Mouse (Mus musculus) E14TG2a.4 (cell line): ENCODE data around the gene Abcg1.

Experiments
- CTCF ChIP-seq: conservative IDR thresholded peaks from 2 replicates; pipeline ENCODE4 v1.5.1; 2014; ENCODE audit warnings: low read length
- NANOG ChIP-seq: IDR thresholded peaks from 2 replicates; pipeline ENCODE4 v1.6.1; 2014; ENCODE audit warnings: borderline replicate concordance, low read length, mixed read lengths

DNA sequence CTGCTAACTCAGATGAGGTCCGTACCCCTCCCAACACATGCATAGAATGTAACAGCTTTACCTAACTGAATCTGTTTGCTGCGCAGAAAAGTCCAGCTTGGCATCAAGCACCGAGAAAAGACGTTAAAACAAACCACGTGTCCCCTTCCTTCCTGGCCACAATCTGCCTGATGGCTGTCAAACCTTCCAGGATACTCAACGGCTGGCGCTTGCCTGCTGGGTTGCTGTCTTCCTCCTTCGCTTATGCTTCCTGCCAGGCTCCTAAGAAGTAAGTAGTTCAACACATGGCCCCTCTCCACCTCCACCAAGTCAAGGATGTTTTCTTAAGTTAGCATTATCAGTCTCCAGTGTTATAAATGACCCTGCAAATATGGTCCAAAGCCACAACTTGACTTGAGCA is 96.3 kb downstream of the Abcg1 start:
- TF ChIP-seq CTCF (no peak), NANOG (no peak)
